Mouse (Mus musculus) thymus, adult 2 months (tissue): ENCODE measurements around the gene Midn. TPM values are rescaled to one million over a fixed set of nuclear protein-coding genes. Genes with fewer than 3 reads are reported as not detected.
"Not testable (repeated sequence)": the region's sequence is repeated elsewhere in the genome, so short reads cannot be mapped to it uniquely, and the experiment has no call there.

Source experiments
- DNase-seq: peaks from one replicate; pipeline ENCODE4 v3.0.0; 2021
- H3K27ac ChIP-seq: fragments of 200-500 bp; 2 replicates; pipeline ENCODE4 v1.5.1; 2012; ENCODE audit warnings: low read length, control low read depth; ENCODE audit not compliant: control insufficient read depth, insufficient read depth
- H3K27me3 ChIP-seq: fragments of 200-500 bp; 2 replicates; pipeline ENCODE4 v1.6.1; 2012; ENCODE audit warnings: mild to moderate bottlenecking, low read length, moderate library complexity, mixed read lengths; ENCODE audit not compliant: control insufficient read depth, insufficient read depth
- H3K36me3 ChIP-seq: fragments of 200-500 bp; 2 replicates; pipeline ENCODE4 v1.6.1; 2012; ENCODE audit warnings: mild to moderate bottlenecking, low read length, moderate library complexity; ENCODE audit not compliant: control insufficient read depth, insufficient read depth
- H3K4me1 ChIP-seq: fragments of 200-500 bp; replicated peaks from 2 replicates; pipeline ENCODE4 v1.6.1; 2012; ENCODE audit warnings: low read length; ENCODE audit not compliant: control insufficient read depth, insufficient read depth
- H3K4me3 ChIP-seq: fragments of 200-500 bp; 2 replicates; pipeline ENCODE4 v1.5.1; 2012; ENCODE audit warnings: mild to moderate bottlenecking, low read length, control low read depth, moderate library complexity; ENCODE audit not compliant: control insufficient read depth, insufficient read depth
- CTCF ChIP-seq: fragments of 200-500 bp; IDR thresholded peaks from 2 replicates; pipeline ENCODE4 v1.5.1; 2012; ENCODE audit warnings: mild to moderate bottlenecking, control low read depth, low read length, moderate library complexity, borderline replicate concordance; ENCODE audit not compliant: control insufficient read depth, poor library complexity, insufficient read depth; ENCODE audit errors: extremely low read depth
- POLR2A ChIP-seq: fragments of 200-500 bp; IDR thresholded peaks from 2 replicates; pipeline ENCODE4 v1.6.1; 2012; ENCODE audit warnings: mild to moderate bottlenecking, low read length, control low read depth, moderate library complexity; ENCODE audit not compliant: control insufficient read depth, poor library complexity, insufficient read depth; ENCODE audit errors: extremely low read depth
- WGBS: fragments of 180-500 bp; shearing (Covaris S2); methylation state at CpG from one replicate; pipeline ENCODE4 v1.1.7; 2018; 5-methylcytosine and 5-hydroxymethylcytosine counted together
- polyA plus RNA-seq: library from polyadenylated mRNA; depleted of rRNA; stranded (reverse); fragments of >200 nt; gene quantifications from 2 replicates; pipeline ENCODE4 v1.2.3, GENCODE M21; 2012

Gene Midn
- polyA plus RNA-seq, 1 experiment, result 342 TPM

DNA sequence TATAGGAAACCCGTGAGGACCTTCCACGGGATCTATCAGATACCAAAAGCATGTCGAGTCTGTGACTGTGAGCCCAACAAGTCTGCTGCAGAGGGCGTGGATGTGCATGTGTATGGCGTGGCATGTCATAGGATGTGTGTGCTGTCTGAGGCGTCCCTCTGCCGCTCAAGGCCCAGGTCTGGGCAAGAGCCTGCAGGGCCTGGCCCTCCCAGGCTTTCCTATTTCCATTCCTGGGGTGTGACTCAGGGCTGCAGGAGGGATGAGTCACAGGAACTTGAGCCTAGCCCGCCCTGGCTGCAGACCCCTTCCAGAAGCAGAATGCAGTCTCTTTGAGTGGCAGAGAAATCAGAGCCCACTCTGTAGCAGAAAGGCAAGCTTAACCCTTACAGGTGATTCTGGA, 15.6 kb downstream of the Midn start:
- no peak overlapping the region for H3K4me3 ChIP-seq
- WGBS, result 89% methylated on average over 8 of the region's 8 CpGs
- no peaks in the 10 kb centered on the region for H3K27me3 ChIP-seq
- DNase-seq, result peak; percentile 9
- TF ChIP-seq CTCF (no peak), POLR2A (no peak)
- H3K27ac ChIP-seq, result no peak overlapping the region
- H3K4me1 ChIP-seq, result peaks cover 66% of the 10 kb centered on the region
- no peaks in the 10 kb centered on the region for H3K36me3 ChIP-seq

DNA sequence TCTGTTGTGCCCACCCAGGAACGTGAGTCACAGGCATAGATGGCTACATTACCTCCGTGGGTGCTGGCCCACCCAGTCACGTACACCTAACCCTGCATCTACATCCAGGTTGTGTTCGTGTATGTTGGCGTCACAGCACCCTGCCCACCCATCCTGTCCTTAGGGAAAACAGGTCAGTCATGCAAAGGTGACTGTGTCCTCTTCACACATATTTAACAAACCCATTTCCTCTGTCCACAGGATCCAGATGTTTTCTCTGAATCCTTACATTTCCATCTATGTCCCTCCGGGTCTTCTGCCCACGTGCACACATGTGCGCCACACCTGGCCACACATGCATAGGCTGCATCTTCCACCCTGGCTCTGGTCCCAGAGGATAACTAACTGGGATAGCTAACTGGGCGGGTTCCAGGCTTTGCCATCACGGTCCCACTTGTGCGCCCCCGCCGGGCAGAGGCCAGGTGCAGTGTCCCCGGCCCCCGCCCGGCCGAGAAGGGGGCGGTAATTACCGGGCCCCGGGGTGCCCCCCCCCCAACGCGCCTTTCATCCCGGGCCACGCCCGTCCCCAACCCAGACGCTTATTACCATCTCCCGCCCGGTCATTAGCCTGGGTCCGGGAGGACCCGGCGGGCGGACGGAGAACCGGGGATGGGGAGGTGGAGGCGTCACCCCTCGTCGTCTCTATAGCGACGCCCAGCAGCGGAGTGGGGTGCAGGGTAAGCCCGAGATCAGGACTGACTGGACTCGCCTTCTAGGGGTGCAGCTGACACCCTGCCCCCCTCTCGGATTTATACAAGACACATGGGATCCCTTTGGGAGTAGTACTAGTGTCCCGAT, 16.3 kb downstream of the Midn start:
- 20% methylated on average over 44 of the region's 44 CpGs for WGBS
- Histone ChIP-seq H3K4me1 (peaks cover 60% of the 10 kb centered on the region), H3K27me3 (no peaks in the 10 kb centered on the region), H3K36me3 (no peaks in the 10 kb centered on the region), H3K4me3 (peak overlapping the region; percentile 25), H3K27ac (no peak overlapping the region)
- peak; percentile 24 for DNase-seq
- TF ChIP-seq CTCF, result no peak

- Histone ChIP-seq H3K4me3 (peak overlapping the region; percentile 25), H3K27ac (no peak overlapping the region), H3K27me3 (no peaks in the 10 kb centered on the region), H3K36me3 (peaks cover 3% of the 10 kb centered on the region; the same call in 1 of the 2 replicates), H3K4me1 (peaks cover 58% of the 10 kb centered on the region)
- 1% methylated on average over 17 of the region's 17 CpGs for WGBS
- peak; percentile 89 for DNase-seq
- TF ChIP-seq POLR2A (0 out of 2 replicates have a peak, but pooled peaks have one; percentile 35), CTCF (peak; percentile 86)
These were observed 16.9 kb downstream of the Midn start for GRCm38 (mm10) chr10:80164998-80165344.

GRCm38 (mm10) chr10:80165392-80166128, 17.5 kb downstream of the Midn start, which contains the start of gene Cirbp:
Gene Cirbp, plus strand, starts transcription at chr10:80165985.
- TF ChIP-seq POLR2A (no peak), CTCF (no peak)
- peaks cover 52% of the 10 kb centered on the region for H3K4me1 ChIP-seq
- H3K27ac ChIP-seq, result no peak within 1 kb of the TSS; the same call in 1 of the 2 replicates
- DNase-seq, result no peak
- no peaks in the 10 kb centered on the region for H3K27me3 ChIP-seq
- 52% methylated on average over 20 of the region's 20 CpGs for WGBS
- peaks cover 9% of the 10 kb centered on the region; the same call in 1 of the 2 replicates for H3K36me3 ChIP-seq
- peak within 1 kb of the TSS; percentile 25 for H3K4me3 ChIP-seq

- 94% methylated on average over 4 of the region's 4 CpGs for WGBS
These were observed 18.1 kb downstream of the Midn start for GRCm38 (mm10) chr10:80166136-80166535.

DNA sequence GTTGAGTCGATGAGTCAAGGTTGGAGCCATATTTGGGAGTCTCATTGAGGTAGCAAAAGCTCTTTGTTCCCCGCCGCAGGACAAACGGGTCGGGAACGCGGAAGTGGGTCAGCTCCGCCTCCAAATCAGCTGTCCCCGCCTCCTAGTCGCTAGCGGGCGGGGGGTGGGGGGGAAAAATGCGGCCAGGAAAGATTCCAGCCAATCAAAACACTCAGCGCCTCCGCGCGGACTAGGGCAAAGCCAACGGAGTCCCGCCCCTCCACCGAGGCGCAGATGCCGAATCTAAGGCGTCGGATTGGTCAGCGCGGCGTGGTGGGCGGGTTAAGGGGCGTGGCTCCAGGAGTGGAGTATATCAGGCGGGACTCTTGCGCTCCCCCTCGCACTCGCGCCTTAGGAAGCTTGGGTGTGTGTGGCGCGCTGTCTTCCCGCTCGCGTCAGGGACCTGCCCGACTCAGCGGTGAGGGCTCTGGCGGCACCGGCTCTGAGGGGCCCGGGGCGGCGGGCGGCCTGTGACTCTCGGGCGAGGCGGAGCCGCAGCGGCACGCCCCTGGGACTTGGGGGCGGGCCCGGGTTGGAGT, 19.5 kb downstream of the Midn start:
- peak; percentile 99 for DNase-seq
- H3K36me3 ChIP-seq, result peaks cover 24% of the 10 kb centered on the region; the same call in 1 of the 2 replicates
- peak overlapping the region; percentile 48 for H3K27ac ChIP-seq
- no peaks in the 10 kb centered on the region for H3K27me3 ChIP-seq
- peak overlapping the region; percentile 81 for H3K4me3 ChIP-seq
- WGBS, result under 1% methylated on average over 55 of the region's 55 CpGs
- peak; percentile 65; the same call in 1 of the 2 replicates for TF ChIP-seq CTCF
- TF ChIP-seq POLR2A, result peak; percentile 100
- peaks cover 38% of the 10 kb centered on the region for H3K4me1 ChIP-seq

More at GRCm38 (mm10) chr10:80166136-80166535, 18.1 kb downstream of the Midn start:
- DNase-seq, H3K27me3 ChIP-seq, H3K27ac ChIP-seq, H3K4me3 ChIP-seq: not testable (repeated sequence)
- peaks cover 15% of the 10 kb centered on the region; the same call in 1 of the 2 replicates for H3K36me3 ChIP-seq
- peaks cover 47% of the 10 kb centered on the region for H3K4me1 ChIP-seq
